Mouse (Mus musculus) NIH3T3 (cell line): Measurements from ENCODE around the gene Shq1.

Experiments used
- DNase-seq: peaks from one replicate; pipeline ENCODE4 v3.0.0-alpha.2; 2012; ENCODE audit warnings: low read depth

The Shq1 gene

DNA sequence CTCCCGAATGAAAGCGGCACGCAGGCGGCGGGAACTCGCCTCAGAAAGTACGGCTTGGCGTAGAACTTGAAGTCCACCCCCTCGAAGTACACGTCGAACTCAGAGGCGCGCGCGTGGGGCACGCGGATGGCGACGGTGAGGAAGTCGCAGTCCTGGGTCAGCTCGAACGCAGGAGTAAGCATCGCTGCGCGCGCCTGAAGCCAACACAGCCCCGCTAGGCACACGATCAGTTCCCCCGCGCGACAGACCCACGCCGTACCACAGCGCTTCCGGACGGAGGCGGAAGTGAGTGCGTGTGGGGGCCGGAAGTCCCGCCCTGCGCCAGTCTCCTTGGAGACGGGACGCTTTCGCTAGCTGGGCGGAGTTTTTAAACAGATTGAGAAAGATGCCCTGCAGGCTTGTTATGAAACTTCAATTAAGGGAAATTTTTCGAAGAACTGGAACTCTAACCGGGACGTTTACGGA lies at the start of gene Shq1:
Gene Shq1 (minus strand): TSS at position 278 of the 465 bp plus-strand sequence.
- DNase-seq, result peak; percentile 96

- DNase-seq, result peak; percentile 93
These were observed 49.1 kb upstream of the Shq1 start for GRCm38 (mm10) chr6:100720098-100720501.

GRCm38 (mm10) chr6:100716817-100717216 lies 45.9 kb upstream of the Shq1 start:
- DNase-seq, result no peak

DNA sequence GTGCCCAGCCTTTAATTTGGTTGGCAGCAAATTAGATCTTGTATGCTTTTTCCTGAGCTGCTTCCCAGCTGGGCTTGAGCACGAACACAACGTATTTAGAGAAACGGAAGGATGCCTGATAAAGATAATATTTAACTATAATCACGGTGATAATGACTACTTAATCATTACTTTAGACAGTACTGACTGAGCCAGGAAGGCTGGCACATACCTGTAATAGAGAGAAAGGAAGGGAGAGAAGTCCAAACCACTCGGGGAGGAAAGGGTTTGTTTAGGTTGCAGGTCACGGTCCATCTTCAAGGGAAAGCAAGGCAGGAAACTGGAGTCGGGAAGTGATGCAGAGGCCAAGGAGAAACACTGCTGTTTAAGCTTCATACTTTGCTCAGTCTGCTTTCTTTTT lies 45.2 kb upstream of the Shq1 start:
- DNase-seq, result no peak

GRCm38 (mm10) chr6:100715296-100715828 lies 44.4 kb upstream of the Shq1 start:
- DNase-seq, result peak; percentile 63

DNA sequence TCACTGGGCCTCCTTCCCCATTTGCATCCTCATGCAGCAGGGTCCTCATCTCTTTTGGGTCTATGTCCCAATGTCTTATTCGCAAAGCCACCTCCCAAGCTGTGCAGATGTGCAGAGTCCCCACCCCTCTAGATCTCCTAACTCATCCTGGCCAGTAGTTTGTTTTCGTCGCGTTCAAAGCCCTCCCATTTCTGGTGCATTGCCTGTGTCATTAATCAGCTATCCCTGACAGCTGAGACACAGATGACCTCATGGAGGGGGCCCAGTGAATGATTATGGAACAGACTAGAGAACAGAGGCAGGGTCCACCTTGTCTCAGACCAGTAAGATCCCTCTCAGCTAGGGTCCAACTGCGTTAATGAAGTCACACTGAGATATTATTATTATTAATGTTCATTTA lies 39.9 kb upstream of the Shq1 start:
- no peak for DNase-seq

DNA sequence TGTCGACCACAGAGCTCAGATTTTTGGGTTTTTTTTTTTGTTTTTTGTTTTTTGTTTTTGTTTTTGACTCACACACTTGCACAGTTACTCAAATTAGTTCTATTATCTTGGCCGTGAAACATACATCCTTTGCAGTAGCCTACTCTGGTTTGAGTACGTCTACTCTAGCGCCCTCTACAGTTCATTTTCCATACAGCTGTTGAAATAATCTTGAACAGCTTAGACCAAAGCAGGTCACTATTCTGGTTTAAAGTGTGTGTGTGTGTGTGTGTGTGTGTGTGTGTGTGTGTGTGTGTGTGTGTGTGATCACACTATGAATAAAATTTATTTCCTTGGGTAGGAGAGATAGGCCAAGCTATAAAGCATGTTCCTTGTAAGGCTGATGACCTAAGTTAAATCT lies 39.2 kb upstream of the Shq1 start:
- peak; percentile 54 for DNase-seq

- DNase-seq, result peak; percentile 89
These were observed 38.5 kb upstream of the Shq1 start for GRCm38 (mm10) chr6:100709483-100709882.

- DNase-seq, result peak; percentile 77
These were observed 38.0 kb upstream of the Shq1 start for GRCm38 (mm10) chr6:100708996-100709395.

GRCm38 (mm10) chr6:100708248-100708647 lies 37.3 kb upstream of the Shq1 start:
- no peak for DNase-seq

- peak; percentile 96 for DNase-seq
These were observed 36.6 kb upstream of the Shq1 start for GRCm38 (mm10) chr6:100707557-100707956.

GRCm38 (mm10) chr6:100706861-100707260 lies 35.9 kb upstream of the Shq1 start:
- DNase-seq, result peak; percentile 42

DNA sequence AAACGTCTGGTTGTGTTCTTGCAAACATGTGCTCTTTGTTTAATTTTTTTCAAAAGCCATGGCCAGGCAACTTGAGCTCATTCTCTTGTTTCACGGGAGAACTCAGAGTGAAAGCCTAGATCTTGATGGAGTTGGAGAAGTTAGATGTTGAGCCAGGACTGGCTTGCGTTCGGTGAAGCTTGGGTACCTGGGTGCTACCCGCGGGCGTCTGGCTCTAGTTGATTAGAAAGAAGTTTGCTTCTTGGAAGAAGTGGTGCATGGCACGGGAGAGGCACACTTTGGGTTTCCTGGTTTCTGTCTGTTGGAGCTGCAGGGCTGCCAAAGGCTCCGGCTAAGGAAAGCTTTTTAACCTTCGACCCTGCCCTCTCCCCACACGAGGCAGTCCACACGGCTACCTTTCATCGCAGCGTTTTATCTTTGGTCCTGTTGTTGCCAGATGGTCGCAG lies 34.4 kb upstream of the Shq1 start:
- peak; percentile 41 for DNase-seq

DNA sequence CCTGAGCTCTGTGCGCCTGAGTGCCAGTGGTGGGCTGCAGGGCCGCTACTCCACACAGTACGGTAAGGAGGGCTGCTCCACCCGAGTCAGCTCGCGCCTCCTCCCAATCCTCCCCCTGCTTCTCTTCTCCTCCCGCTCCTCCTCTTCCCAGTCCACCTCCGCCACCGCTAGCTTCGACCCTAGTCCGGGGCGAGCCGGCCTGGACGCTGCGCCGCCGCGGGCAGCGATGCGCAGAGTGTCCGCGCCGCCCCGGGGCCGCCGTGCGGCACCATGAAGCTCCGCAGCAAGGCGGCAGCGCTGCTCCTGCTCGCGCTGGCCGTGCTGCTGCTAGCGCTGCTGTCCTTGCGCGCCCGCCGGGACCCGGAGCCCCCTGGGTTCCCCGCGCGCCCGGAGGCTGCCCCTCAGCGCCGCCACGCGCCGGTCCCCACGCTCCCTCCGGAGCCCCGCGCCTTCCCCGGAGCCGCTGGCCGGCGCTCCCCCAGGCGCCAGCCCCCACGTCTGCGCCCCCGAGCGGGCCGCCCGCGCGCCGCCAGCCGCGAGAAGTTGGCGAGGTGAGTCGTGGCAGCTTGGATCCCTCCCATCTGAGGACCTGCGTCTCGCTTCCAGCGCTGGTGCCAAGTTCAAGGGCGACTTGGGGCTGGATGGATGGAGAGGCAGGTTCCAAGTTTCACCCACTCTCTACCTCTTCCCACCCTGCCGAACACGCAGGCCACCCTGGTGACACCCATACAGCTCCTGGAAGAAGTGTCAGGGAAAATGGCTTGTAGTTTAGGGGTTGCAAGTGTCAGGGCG lies 33.8 kb upstream of the Shq1 start, which contains the start of gene Gxylt2:
Gene Gxylt2 (plus strand): TSS at position 161 of the 792 bp plus-strand sequence.
- DNase-seq, result peak; percentile 88

- no peak for DNase-seq
These were observed 33.2 kb upstream of the Shq1 start for GRCm38 (mm10) chr6:100704197-100704573.

DNA sequence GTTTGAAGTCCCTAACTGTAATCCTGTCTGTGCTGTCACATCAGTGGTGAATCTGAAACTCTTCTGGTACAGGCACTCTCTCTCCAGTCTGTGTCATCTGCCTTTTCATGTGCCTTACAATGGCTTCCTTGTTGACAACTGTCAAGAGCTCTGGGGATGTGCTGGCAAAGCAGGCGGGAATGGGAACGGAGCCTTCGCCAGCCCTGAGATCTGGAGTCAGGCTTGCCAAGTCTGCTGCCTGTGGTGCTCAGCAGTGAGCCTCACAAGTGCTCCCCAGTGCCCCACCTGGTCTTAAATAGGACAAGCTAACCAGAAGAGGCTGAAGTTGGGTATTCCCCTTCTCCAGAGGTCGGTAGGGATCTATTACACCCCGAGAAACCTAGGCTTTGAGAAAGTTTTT lies 29.8 kb upstream of the Shq1 start:
- no peak for DNase-seq

DNA sequence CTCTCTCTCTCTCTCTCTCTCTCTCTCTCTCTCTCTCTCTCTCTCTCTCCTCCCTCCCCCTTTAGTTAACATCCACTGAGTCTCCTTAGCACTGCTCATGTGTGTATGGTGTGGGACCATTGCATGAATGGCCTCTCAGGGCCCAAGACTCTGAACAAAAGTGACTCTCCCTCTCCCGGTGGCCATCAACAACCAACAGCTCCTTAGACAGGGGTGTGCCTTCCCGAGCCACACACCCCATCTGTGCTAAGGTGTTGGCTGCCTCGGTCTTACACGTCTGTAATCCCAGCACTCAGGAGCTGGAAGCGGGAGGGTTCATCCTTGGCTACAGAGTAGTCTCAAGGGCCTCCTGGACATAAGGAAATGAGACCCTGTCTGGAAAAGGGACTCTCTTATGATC lies 29.0 kb upstream of the Shq1 start:
- no peak for DNase-seq

DNA sequence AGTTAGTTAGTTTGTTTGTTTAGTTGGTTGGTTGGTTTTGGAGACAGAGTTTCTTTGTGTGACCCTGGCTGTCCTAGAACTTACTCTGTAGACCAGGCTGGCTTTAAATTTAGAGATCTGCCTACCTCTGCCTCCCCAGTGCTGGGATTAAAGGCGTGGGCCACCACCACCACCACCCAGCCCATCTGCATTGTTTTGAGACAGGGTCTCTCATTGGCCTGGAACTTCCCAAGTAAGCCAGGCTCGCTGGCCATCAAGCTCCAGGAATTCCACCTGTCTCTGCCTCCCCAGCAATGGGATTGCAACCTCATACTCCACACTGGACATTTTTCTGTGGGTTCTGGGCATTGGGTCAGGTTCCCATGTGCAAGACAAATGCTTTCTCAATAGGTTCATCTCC lies 15.4 kb upstream of the Shq1 start:
- no peak for DNase-seq

- DNase-seq, result no peak
These were observed 7.7 kb upstream of the Shq1 start for GRCm38 (mm10) chr6:100678636-100679035.

DNA sequence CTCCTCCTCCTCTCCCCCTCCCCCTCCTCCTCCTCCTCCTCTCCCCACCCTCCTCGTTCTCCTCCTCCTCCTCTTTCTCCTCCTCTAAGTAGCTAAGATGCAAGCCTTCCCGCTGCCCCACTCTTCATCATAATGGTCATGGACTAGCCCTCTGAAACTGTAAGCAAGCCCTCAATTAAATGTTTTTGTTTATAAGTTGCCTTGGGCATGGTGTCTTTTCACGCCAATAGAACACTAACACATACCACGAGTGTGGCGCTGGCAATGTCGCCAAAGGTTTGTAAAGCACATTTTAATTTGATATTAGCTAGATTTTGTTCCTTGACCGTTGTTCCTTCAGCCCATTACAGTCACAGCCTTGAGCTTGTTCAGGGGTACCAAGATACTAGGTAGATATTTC lies 5.5 kb upstream of the Shq1 start:
- DNase-seq, result no peak

DNA sequence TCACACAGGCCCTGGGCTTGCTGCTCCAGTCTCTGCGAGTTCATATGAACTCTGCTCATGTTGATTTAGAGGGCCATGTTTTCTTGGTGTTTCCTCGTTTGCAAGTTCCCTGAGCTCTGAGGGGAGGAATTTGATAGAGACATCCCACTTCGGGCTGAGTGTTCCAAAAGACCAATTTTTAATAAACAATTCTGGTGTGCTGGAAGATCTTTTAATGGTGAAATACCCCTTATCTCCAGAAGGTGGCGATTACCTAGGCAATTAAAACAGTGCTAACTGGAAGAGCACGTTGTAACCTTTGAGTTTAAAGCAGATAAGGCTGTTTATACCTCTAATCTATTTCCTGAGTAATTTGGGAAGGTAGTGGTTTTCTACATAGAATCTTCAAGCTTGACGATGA lies 4.0 kb upstream of the Shq1 start:
- DNase-seq, result peak; percentile 77

- no peak for DNase-seq
These were observed 444 bp upstream of the Shq1 start for GRCm38 (mm10) chr6:100671401-100671800.

DNA sequence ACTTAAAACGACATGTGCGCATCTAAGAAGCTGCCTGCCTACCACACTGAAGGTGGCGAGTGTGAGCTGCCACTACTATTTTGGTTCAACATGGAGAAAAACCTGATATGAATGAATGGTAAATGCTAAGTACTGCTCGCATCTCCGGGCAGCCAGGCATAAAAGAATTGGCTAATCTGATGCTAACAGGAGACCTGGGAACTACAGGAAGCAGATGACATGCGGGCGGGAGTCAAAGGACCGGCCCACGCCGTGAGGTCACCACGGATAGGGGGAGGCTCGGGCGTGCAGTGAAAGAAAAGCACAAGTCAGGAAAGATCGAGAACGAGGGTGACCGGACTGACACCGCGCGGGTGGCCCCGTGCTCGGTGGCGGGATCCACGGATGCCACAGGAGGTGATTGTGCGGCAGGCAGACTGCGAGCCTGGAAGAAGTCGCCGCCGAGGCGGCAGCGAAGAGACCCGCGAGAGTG lies 551 bp downstream of the Shq1 start:
- DNase-seq, result peak; percentile 66
